Mouse (Mus musculus): ENCODE results near the gene Prm1. TPM values are rescaled to one million over a fixed set of nuclear protein-coding genes. Genes with fewer than 3 reads are reported as not detected.
A peak's percentile ranks its signal among the peaks of the same experiment; 100 is the strongest.
"Not testable (repeated sequence)": the region's sequence is repeated elsewhere in the genome, so short reads cannot be mapped to it uniquely, and the experiment has no call there.

The Prm1 gene
- 4.6 TPM in 1 of 2 replicates, not detected in the other for polyA plus RNA-seq (2011; ENCODE audit: insufficient read depth, insufficient read length, low replicate concordance, missing spikeins)

DNA sequence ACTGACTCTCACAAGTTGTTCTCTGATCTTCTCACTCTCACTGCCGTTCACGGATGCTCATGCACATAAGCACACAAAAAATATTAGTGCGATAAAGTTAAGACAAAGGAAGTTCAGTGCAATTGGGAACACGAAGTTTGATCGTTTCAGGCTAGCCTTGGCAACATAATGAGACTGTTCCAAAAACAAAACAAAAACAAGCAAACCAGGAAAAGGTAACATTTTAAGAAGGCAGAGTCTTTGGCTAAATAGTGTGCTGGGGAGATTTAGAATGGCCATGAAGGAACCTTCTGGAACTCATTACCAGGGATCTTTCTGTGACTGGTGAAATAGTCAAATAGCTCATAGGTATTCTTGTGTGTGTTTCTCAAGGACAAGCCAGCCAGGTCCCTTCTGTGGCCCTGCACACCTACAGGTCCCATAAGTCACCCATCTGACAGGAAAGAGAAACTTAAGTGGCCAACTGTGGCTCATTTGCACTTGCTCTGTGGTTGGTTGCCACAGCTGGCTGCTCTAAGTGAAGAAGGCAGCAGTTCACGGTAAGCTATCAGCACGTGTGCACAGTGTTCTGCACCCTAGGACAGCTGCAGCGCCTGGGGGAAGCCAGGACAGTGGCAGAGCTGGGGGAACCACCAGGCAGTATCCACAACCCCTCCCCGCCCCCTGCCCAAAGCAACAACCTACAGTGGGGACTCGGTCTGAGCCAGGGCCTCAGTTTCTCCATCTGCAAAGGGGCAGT lies at the start of gene Prm1:
Prm1 (minus strand) TSS at position 51 of the 739 bp plus-strand sequence.
- 58% methylated on average over 10 of the region's 10 CpGs for WGBS
- no peak within 1 kb of the TSS for H3K27ac ChIP-seq (ENCODE audit: control insufficient read depth, insufficient read depth, low read depth, low read length, poor library complexity)
- no peak for TF ChIP-seq POLR2A (IDR thresholded peaks at IDR 0.05; ENCODE audit: borderline replicate concordance, control insufficient read depth, low read depth, low read length)
- TF ChIP-seq CTCF (IDR thresholded peaks at IDR 0.05; ENCODE audit: control insufficient read depth, insufficient read depth, low read length) = no peak
- no peak within 1 kb of the TSS for H3K4me3 ChIP-seq (replicated peaks; ENCODE audit: control insufficient read depth, low read depth, low read length)
- peaks cover 3% of the 10 kb centered on the region; the same call in 1 of the 2 replicates for H3K4me1 ChIP-seq (ENCODE audit: control insufficient read depth, insufficient read depth, low read length)

- WGBS = 66% methylated on average over 10 of the region's 10 CpGs
- H3K27ac ChIP-seq (ENCODE audit: control insufficient read depth, insufficient read depth, low read depth, low read length, poor library complexity); H3K4me1 ChIP-seq (ENCODE audit: control insufficient read depth, insufficient read depth, low read length); H3K4me3 ChIP-seq (replicated peaks; ENCODE audit: control insufficient read depth, low read depth, low read length): not testable (repeated sequence)
Measured at GRCm38 (mm10) chr16:10852216-10852615, 46.6 kb upstream of the Prm1 start.

DNA sequence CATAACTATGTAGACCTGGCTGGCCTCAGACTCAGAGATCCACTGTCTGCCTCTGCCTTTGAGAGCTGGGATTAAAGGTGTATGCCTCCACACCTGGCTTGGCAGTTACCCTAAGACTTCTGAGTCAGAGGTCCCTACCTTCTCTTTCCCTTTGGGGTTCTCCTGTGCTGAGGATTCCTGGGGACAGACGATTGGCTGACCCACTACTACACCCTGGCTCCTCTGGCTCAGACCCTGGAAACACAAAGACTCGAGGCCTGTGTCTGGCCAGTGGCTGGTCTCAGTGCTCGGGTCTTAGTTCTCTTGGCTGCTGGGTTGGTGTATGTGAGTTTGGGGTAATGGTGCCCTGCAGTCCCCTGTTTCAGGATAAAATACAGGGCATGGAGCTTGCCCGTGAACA lies 45.3 kb upstream of the Prm1 start:
- Histone ChIP-seq H3K4me1 (ENCODE audit: control insufficient read depth, insufficient read depth, low read length) (no peaks in the 10 kb centered on the region; the same call in 1 of the 2 replicates), H3K4me3 (replicated peaks; ENCODE audit: control insufficient read depth, low read depth, low read length) (no peak overlapping the region), H3K27ac (ENCODE audit: control insufficient read depth, insufficient read depth, low read depth, low read length, poor library complexity) (no peak overlapping the region)
- TF ChIP-seq POLR2A (IDR thresholded peaks at IDR 0.05; ENCODE audit: borderline replicate concordance, control insufficient read depth, low read depth, low read length) (no peak), CTCF (IDR thresholded peaks at IDR 0.05; ENCODE audit: control insufficient read depth, insufficient read depth, low read length) (no peak)
- WGBS = 77% methylated on average over 4 of the region's 4 CpGs

DNA sequence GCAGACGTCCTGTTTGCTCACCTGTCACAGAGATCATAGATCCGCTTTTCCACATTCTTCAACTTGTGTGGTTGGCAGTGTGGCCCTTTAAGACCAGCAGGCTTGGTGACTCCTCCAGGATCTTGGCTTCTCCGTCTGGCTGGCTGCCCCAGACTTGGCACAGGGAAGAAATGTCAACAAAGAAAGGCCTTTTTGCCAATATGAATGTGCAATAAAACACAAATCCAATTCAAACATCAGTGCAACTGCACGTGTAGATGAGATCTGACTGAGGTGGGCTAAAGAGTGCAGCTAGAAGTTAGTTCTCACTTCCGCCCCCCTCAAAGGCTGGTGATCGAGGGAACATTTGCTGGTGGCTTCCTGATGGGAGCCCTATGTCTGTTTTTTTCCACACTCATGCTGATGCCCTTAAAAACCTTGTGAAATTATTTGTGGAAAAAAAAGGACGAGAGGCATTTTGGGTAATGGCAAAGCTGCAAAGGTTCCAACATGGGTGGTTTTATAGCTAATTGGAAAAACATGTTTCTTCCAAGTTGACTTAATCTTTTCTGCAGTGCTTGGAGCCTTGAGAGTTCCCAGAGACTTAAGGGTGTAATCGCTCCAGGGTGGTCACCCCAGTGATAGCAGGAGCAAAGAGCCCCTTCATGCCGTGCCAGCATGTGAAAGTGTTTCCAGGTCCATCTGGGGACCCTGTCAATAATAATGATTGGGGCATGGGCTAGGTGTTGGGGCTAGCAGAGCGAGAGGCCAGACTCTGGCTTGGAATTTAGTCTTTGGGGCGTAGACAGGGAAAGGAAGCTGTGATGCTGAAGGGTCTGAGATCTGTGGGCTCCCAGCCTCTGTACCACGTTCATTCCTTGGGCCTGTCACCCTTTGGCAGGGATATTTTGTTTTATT lies 44.6 kb upstream of the Prm1 start:
- H3K4me3 ChIP-seq (replicated peaks; ENCODE audit: control insufficient read depth, low read depth, low read length) = no peak overlapping the region
- WGBS = 79% methylated on average over 12 of the region's 12 CpGs
- H3K4me1 ChIP-seq (ENCODE audit: control insufficient read depth, insufficient read depth, low read length) = no peaks in the 10 kb centered on the region; the same call in 1 of the 2 replicates
- no peak overlapping the region for H3K27ac ChIP-seq (ENCODE audit: control insufficient read depth, insufficient read depth, low read depth, low read length, poor library complexity)
- TF ChIP-seq POLR2A (IDR thresholded peaks at IDR 0.05; ENCODE audit: borderline replicate concordance, control insufficient read depth, low read depth, low read length) (no peak), CTCF (IDR thresholded peaks at IDR 0.05; ENCODE audit: control insufficient read depth, insufficient read depth, low read length) (no peak)

GRCm38 (mm10) chr16:10846503-10846902 lies 40.9 kb upstream of the Prm1 start:
- no peak overlapping the region for H3K27ac ChIP-seq (ENCODE audit: control insufficient read depth, insufficient read depth, low read depth, low read length, poor library complexity)
- 61% methylated on average over 4 of the region's 4 CpGs for WGBS
- TF ChIP-seq CTCF (IDR thresholded peaks at IDR 0.05; ENCODE audit: control insufficient read depth, insufficient read depth, low read length) (peak; percentile 71), POLR2A (IDR thresholded peaks at IDR 0.05; ENCODE audit: borderline replicate concordance, control insufficient read depth, low read depth, low read length) (no peak)
- peaks cover 3% of the 10 kb centered on the region; the same call in 1 of the 2 replicates for H3K4me1 ChIP-seq (ENCODE audit: control insufficient read depth, insufficient read depth, low read length)
- no peak overlapping the region for H3K4me3 ChIP-seq (replicated peaks; ENCODE audit: control insufficient read depth, low read depth, low read length)

DNA sequence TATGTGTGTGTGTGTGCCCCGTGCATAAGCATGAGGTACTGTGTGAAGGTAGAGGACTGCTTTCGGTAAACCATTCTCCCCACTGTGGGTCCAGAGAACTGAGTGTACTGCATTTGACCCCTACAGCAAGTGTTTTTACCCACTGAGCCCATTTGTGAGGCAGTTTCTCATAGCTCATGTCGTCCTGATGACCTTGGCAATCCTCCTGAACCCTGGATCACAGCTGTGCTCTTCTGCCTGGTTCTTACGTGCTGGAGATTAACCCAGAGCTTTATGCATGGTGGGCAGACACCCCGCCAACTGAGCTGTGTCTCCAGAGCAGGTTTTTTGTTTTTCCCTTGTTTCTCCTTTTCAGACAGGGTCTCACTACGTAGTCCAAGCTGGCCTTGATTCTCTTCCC lies 40.3 kb upstream of the Prm1 start:
- Histone ChIP-seq H3K27ac (ENCODE audit: control insufficient read depth, insufficient read depth, low read depth, low read length, poor library complexity) (no peak overlapping the region), H3K4me3 (replicated peaks; ENCODE audit: control insufficient read depth, low read depth, low read length) (no peak overlapping the region), H3K4me1 (ENCODE audit: control insufficient read depth, insufficient read depth, low read length) (peaks cover 3% of the 10 kb centered on the region; the same call in 1 of the 2 replicates)
- TF ChIP-seq CTCF (IDR thresholded peaks at IDR 0.05; ENCODE audit: control insufficient read depth, insufficient read depth, low read length) (no peak), POLR2A (IDR thresholded peaks at IDR 0.05; ENCODE audit: borderline replicate concordance, control insufficient read depth, low read depth, low read length) (no peak)
- WGBS = 85% methylated on average over 6 of the region's 6 CpGs

DNA sequence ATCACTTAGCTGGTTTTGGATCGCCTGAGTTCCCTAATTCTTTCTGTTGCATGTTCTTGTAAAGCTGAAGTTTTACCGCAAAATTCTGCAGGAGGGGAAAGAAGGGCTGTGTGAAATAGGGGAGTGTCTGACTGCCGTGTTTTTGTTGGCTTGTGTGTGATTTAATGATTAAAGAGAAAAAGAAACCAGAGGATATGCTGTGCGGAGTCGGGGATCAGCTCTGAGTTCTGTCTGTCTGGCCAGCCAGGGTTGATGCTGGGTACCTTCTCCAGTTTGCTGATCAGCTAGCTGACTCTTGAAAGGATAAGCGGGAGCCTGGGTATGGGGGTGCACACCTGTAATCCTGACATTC lies 38.7 kb upstream of the Prm1 start:
- peak overlapping the region; percentile 27; the same call in 1 of the 2 replicates for H3K27ac ChIP-seq (ENCODE audit: control insufficient read depth, insufficient read depth, low read depth, low read length, poor library complexity)
- TF ChIP-seq CTCF (IDR thresholded peaks at IDR 0.05; ENCODE audit: control insufficient read depth, insufficient read depth, low read length) (no peak), POLR2A (IDR thresholded peaks at IDR 0.05; ENCODE audit: borderline replicate concordance, control insufficient read depth, low read depth, low read length) (no peak)
- 10% methylated on average over 6 of the region's 6 CpGs for WGBS
- no peak overlapping the region for H3K4me3 ChIP-seq (replicated peaks; ENCODE audit: control insufficient read depth, low read depth, low read length)
- H3K4me1 ChIP-seq (ENCODE audit: control insufficient read depth, insufficient read depth, low read length) = peaks cover 3% of the 10 kb centered on the region; the same call in 1 of the 2 replicates
